Mouse (Mus musculus): ENCODE measurements at regions not wholly inside any gene's neighbourhood (a gene's known extent, or its start where the extent isn't known, plus 50 kb on each side); places are given as distances from the start of the nearest gene placed in this dataset.

DNA sequence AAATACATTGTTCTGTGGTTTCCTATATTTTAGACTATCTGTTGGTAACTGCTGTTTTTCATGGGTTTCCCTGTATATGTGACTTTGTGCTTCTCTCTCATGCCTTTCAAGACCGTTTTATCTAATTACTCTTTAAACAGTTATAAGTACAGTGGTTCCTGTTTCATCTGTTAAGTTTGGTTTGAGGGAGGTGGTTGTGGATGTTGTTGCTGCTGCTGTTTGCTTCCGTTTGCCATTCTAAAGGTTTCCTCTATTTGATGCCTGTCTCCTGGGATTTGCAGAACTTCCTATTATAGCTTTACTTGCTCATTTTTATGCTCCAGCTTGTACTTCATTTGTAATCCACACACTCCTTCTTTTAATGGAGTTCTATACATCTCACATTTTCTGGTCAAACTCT lies 400.4 kb upstream of the Htr2a start:
- Histone ChIP-seq H3K4me2 (replicated peaks; ENCODE audit: low read depth) (no peak overlapping the region), H3K27me3 (replicated peaks; ENCODE audit: control insufficient read depth, insufficient read depth, low read length) (no peaks in the 10 kb centered on the region), H3K4me1 (replicated peaks; ENCODE audit: control insufficient read depth, insufficient read depth, low read length) (no peaks in the 10 kb centered on the region), H3K9me3 (ENCODE audit: control insufficient read depth) (no peaks in the 10 kb centered on the region), H3K27ac (ENCODE audit: low read depth, low read length) (no peak overlapping the region), H3K9ac (ENCODE audit: low read depth, low read length) (no peak overlapping the region), H3K4me3 (ENCODE audit: low read depth, low read length) (no peak overlapping the region), H3K36me3 (ENCODE audit: control insufficient read depth, insufficient read depth) (no peaks in the 10 kb centered on the region)
- no peak for TF ChIP-seq CTCF (IDR thresholded peaks at IDR 0.05; ENCODE audit: low read depth)
- 65% methylated on average over 2 of the region's 2 CpGs for WGBS
- no peak for ATAC-seq

DNA sequence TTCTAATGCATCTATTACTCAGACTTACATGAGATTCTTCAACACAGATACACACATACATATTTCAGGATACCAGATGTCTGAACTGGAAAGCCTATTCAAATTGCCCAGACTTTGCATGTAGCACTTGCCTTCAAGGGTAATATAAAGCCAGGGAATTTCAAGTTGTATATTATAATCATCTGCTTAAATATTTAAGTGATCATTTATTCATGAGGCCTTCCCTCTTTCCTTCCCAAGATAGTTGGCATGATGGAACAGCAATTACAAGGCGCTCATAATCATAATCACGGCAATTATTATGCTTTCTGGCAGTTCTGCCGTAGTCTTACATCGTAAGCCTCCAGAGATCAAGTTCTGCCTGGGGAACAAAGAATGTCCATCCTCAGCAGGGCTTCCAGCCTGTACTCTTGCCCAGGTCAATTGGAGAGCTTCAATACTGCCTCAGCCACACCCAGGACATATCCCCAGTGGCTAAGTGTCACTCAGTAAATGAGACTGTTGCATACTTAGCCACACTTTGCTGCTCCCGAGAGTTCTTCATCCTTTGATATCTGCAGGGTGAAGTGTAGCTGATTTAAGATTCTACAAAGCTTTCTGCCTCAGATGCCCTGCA lies 391.3 kb upstream of the Htr2a start:
- no peak overlapping the region for H3K4me2 ChIP-seq (replicated peaks; ENCODE audit: low read depth)
- H3K27ac ChIP-seq (ENCODE audit: low read depth, low read length): no peak overlapping the region
- WGBS: 83% methylated on average over 5 of the region's 5 CpGs
- no peaks in the 10 kb centered on the region for H3K9me3 ChIP-seq (ENCODE audit: control insufficient read depth)
- H3K4me3 ChIP-seq (ENCODE audit: low read depth, low read length): no peak overlapping the region
- no peaks in the 10 kb centered on the region for H3K36me3 ChIP-seq (ENCODE audit: control insufficient read depth, insufficient read depth)
- H3K4me1 ChIP-seq (replicated peaks; ENCODE audit: control insufficient read depth, insufficient read depth, low read length): no peaks in the 10 kb centered on the region
- H3K27me3 ChIP-seq (replicated peaks; ENCODE audit: control insufficient read depth, insufficient read depth, low read length): no peaks in the 10 kb centered on the region
- no peak overlapping the region for H3K9ac ChIP-seq (ENCODE audit: low read depth, low read length)
- ATAC-seq: no peak
- no peak for TF ChIP-seq CTCF (IDR thresholded peaks at IDR 0.05; ENCODE audit: low read depth)

DNA sequence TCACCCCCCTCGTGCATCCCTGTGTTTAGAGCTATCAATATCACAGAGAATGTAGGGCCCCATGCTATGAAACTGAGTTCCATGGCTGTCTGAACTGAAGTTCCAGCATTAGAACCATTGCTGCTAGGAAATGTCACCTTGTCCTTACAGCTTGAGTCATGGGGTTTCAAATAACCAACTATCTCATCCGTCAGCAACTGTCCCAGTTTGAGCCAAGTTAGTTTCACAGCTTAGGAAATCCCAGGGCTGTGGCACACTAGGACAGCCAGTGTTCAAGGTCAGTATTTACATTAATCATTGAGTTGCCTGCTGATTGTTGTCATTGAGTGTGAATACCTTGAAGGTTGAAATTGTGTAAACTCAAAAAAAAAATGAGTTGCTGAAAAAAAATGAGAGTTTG lies 390.6 kb upstream of the Htr2a start:
- H3K4me2 ChIP-seq (replicated peaks; ENCODE audit: low read depth): no peak overlapping the region
- H3K27me3 ChIP-seq (replicated peaks; ENCODE audit: control insufficient read depth, insufficient read depth, low read length): no peaks in the 10 kb centered on the region
- H3K4me3 ChIP-seq (ENCODE audit: low read depth, low read length): no peak overlapping the region
- no peaks in the 10 kb centered on the region for H3K4me1 ChIP-seq (replicated peaks; ENCODE audit: control insufficient read depth, insufficient read depth, low read length)
- no peaks in the 10 kb centered on the region for H3K36me3 ChIP-seq (ENCODE audit: control insufficient read depth, insufficient read depth)
- H3K9ac ChIP-seq (ENCODE audit: low read depth, low read length): no peak overlapping the region
- no peak for ATAC-seq
- no peak for TF ChIP-seq CTCF (IDR thresholded peaks at IDR 0.05; ENCODE audit: low read depth)
- 65% methylated on average over 2 of the region's 2 CpGs for WGBS
- no peak overlapping the region for H3K27ac ChIP-seq (ENCODE audit: low read depth, low read length)
- H3K9me3 ChIP-seq (ENCODE audit: control insufficient read depth): no peaks in the 10 kb centered on the region

DNA sequence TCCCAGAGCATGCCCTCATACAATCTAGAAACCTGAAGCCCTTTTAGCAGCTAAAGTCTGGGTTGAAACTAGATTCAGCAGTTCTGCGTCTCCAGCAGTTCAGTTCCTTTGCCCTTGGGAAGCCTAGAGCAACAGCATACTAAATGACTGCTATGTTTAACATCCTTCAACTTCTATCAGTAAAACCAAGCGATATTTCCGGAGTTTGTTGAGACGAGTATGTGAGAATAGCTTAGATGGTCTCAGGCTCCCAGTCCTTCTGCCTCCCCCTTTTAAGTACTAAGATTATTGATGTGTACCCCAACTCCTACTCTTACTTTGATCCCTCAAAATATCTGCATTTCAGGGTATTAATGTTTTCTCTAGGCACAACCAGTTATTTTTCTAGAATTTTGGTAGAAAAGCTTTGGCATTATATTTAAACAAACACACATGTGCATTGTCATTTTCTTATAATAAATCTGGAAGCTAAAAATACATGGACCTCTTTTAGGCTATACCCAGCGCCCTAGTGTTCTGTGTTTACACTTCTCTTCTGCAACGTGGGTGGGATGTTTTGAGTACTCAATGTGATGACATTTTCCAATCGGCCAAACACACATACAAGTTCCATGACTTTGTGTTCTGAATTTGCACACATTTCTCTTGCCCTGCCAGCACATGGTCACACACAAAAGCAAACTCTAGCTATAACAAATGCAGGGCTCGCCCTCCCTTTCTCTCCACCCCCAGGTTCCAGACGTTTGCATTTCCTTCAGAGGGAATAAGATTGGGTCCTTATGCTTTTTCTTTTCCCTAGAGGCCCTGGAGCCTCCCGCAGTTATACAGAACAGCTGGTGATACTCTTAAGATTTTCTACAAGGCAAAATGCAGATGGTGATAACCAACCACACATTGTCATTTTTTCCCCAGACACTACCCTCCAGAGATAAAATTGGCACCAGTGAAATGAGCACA lies 388.2 kb upstream of the Htr2a start:
- ATAC-seq: no peak
- no peaks in the 10 kb centered on the region for H3K36me3 ChIP-seq (ENCODE audit: control insufficient read depth, insufficient read depth)
- WGBS: 56% methylated on average over 10 of the region's 10 CpGs

DNA sequence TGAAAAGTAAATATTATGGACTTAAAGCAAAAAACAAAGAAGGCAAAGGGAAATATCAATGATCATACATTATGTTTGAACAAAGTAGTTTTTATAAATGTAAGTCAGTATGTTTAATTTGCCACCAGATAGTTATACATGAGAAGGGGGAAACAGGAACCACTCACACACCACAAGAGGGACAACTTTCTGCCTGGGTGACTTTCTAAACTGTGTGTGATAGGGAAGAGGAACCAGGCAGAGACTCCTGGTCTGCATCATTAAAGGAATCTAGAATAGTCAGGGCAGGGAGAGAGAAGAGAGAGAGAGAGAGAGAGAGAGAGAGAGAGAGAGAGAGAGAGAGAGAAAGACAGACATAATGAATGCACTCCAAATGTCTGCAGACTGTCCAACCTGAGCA lies 385.6 kb upstream of the Htr2a start:
- Histone ChIP-seq H3K9me3 (ENCODE audit: control insufficient read depth) (no peaks in the 10 kb centered on the region), H3K27ac (ENCODE audit: low read depth, low read length) (no peak overlapping the region), H3K9ac (ENCODE audit: low read depth, low read length) (no peak overlapping the region), H3K4me1 (replicated peaks; ENCODE audit: control insufficient read depth, insufficient read depth, low read length) (no peaks in the 10 kb centered on the region), H3K27me3 (replicated peaks; ENCODE audit: control insufficient read depth, insufficient read depth, low read length) (no peaks in the 10 kb centered on the region), H3K36me3 (ENCODE audit: control insufficient read depth, insufficient read depth) (no peaks in the 10 kb centered on the region), H3K4me2 (replicated peaks; ENCODE audit: low read depth) (no peak overlapping the region), H3K4me3 (ENCODE audit: low read depth, low read length) (no peak overlapping the region)
- no peak for TF ChIP-seq CTCF (IDR thresholded peaks at IDR 0.05; ENCODE audit: low read depth)
- no peak for ATAC-seq

More for the DNA sequence above, 388.2 kb upstream of the Htr2a start:
- Histone ChIP-seq H3K4me3 (ENCODE audit: low read depth, low read length) (no peak overlapping the region), H3K9ac (ENCODE audit: low read depth, low read length) (no peak overlapping the region), H3K27ac (ENCODE audit: low read depth, low read length) (no peak overlapping the region), H3K9me3 (ENCODE audit: control insufficient read depth) (no peaks in the 10 kb centered on the region), H3K27me3 (replicated peaks; ENCODE audit: control insufficient read depth, insufficient read depth, low read length) (no peaks in the 10 kb centered on the region), H3K4me1 (replicated peaks; ENCODE audit: control insufficient read depth, insufficient read depth, low read length) (no peaks in the 10 kb centered on the region), H3K4me2 (replicated peaks; ENCODE audit: low read depth) (no peak overlapping the region)
- TF ChIP-seq CTCF (IDR thresholded peaks at IDR 0.05; ENCODE audit: low read depth): no peak

DNA sequence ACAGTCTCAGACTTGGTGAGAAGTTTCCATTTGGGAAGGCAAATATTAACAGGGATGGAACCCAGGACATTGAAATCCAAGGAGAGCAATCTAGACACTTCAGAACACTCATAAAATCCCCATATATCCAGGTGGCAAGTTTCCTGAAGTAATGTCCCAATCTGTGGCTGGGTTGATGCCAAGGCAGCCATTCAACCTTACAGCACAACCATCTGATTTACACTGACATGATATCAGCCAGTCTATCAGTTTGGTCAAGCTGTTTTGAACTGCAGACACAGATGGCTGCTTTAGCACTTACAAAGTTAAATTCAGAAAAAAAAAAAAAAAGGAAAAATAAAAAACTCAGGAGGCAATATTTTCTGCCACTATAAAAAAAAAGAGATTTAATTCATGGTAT lies 381.2 kb upstream of the Htr2a start:
- H3K9ac ChIP-seq (ENCODE audit: low read depth, low read length): no peak overlapping the region
- ATAC-seq: no peak
- no peaks in the 10 kb centered on the region for H3K36me3 ChIP-seq (ENCODE audit: control insufficient read depth, insufficient read depth)
- H3K4me2 ChIP-seq (replicated peaks; ENCODE audit: low read depth): no peak overlapping the region
- no peak overlapping the region for H3K4me3 ChIP-seq (ENCODE audit: low read depth, low read length)
- H3K27ac ChIP-seq (ENCODE audit: low read depth, low read length): no peak overlapping the region
- H3K4me1 ChIP-seq (replicated peaks; ENCODE audit: control insufficient read depth, insufficient read depth, low read length): no peaks in the 10 kb centered on the region
- H3K9me3 ChIP-seq (ENCODE audit: control insufficient read depth): no peaks in the 10 kb centered on the region
- no peaks in the 10 kb centered on the region for H3K27me3 ChIP-seq (replicated peaks; ENCODE audit: control insufficient read depth, insufficient read depth, low read length)
- no peak for TF ChIP-seq CTCF (IDR thresholded peaks at IDR 0.05; ENCODE audit: low read depth)
